Mouse (Mus musculus): ENCODE measurements around the gene Evx1. TPM values are rescaled to one million over a fixed set of nuclear protein-coding genes. Genes with fewer than 3 reads are reported as not detected.

Gene Evx1
- total RNA-seq, 1 experiment = 0.54 TPM

DNA sequence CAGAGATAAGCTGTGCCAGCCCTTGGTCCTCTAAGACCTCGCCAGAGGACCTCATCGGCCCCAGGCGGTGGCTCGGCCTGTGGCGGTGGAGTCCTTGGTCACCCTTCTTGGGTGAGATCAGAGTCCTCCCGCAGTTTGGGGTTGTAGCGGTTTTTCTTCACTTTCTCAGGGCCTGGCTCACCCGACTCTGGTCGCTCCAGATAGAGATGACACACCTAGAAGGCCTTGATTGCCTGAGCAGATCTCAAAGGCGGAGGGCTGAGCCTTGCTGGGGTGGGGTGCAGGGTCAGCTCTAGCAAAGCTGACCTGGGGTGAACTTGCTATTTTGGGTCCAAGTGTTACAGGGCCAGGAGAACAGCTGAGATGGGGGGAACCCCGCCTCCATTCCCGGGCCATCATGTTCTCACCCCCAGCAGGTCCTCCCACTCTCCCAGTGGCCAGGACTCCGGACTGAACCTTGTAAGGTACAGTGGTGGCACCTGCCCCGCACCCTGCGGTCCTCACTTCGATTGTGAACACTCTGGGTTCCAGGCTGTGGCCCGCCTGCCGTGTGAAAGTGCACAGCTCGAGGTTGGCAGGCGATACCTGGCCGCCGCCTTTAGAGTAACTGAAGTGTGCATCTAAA lies 39.5 kb upstream of the Evx1 start:
- no peaks in the 10 kb centered on the region for H3K9me3 ChIP-seq (ENCODE audit: control insufficient read depth, insufficient read depth, low read depth, low read length)
- no peak for DNase-seq (ENCODE audit: low read depth, low spot score)
- TF ChIP-seq HCFC1 (IDR thresholded peaks at IDR 0.05; ENCODE audit: borderline replicate concordance, insufficient read depth, low read length) (no peak), CHD2 (IDR thresholded peaks at IDR 0.05; ENCODE audit: low read depth, low read length) (no peak), ZC3H11A (IDR thresholded peaks at IDR 0.05; ENCODE audit: borderline replicate concordance, low read depth, low read length) (no peak), MAFK (IDR thresholded peaks at IDR 0.05; ENCODE audit: insufficient read depth, low read depth, low read length) (no peak), ZNF384 (IDR thresholded peaks at IDR 0.05; ENCODE audit: low read depth, low read length) (no peak)
- peak overlapping the region; percentile 19; the same call in 1 of the 2 replicates for H3K9ac ChIP-seq (ENCODE audit: insufficient read depth, low read depth, low read length, poor library complexity, severe bottlenecking)
- no peaks in the 10 kb centered on the region for H3K36me3 ChIP-seq (ENCODE audit: control insufficient read depth, insufficient read depth, low read length, poor library complexity, severe bottlenecking)
- H3K27ac ChIP-seq (ENCODE audit: insufficient read depth, low read depth, low read length, poor library complexity, severe bottlenecking) = no peak overlapping the region
- in situ Hi-C loops (cut with MboI; ENCODE audit: low sequenced_read_pairs in 2 of 2, unreplicated experiment in 2 of 2) = loop anchor here in 1 of 2 experiments (25.0 kb wide), 1 partner anchor 1014 kb away; the partner anchor contains the start of gene Creb5
- H3K4me1 ChIP-seq (ENCODE audit: control insufficient read depth in 2 of 2, insufficient read depth in 2 of 2, low read length in 2 of 2, poor library complexity in 1 of 2) = 0 out of 4 replicates have a peak, but pooled peaks cover 0 to 2% of the 10 kb centered on the region in 2 experiments
- H3K4me3 ChIP-seq (ENCODE audit: insufficient read depth in 1 of 2, low read depth in 1 of 2, low read length in 2 of 2, poor library complexity in 1 of 2, severe bottlenecking in 1 of 2) = peak overlapping the region; percentile 7 to 23; a peak in 3 of 4 replicates

DNA sequence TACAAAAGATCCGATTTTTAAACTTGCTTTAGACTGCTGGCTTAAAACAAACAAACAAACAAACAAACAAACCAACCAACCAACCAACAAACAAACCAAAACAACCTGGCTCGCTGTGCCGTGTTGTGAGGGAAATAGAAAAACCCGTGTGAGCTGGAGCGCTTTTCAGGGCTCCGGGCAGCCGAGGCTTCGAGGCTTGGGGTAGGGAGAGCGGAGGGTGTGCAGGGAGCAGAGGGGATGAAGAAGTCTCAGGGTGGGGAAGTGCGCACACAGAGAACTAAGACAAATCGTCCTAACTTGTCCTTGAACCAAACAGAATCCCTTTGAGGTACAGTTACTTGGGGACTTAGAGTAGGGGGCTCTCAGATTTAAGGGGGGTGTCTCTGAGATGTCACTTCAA lies 38.7 kb upstream of the Evx1 start:
- Histone ChIP-seq H3K9ac (ENCODE audit: insufficient read depth, low read depth, low read length, poor library complexity, severe bottlenecking) (no peak overlapping the region), H3K9me3 (ENCODE audit: control insufficient read depth, insufficient read depth, low read depth, low read length) (no peaks in the 10 kb centered on the region), H3K27ac (ENCODE audit: insufficient read depth, low read depth, low read length, poor library complexity, severe bottlenecking) (no peak overlapping the region), H3K4me1 (ENCODE audit: control insufficient read depth in 2 of 2, insufficient read depth in 2 of 2, low read length in 2 of 2, poor library complexity in 1 of 2) (0 out of 4 replicates have a peak, but pooled peaks cover 0 to 2% of the 10 kb centered on the region in 2 experiments), H3K4me3 (ENCODE audit: insufficient read depth in 1 of 2, low read depth in 1 of 2, low read length in 2 of 2, poor library complexity in 1 of 2, severe bottlenecking in 1 of 2) (no peak overlapping the region), H3K36me3 (ENCODE audit: control insufficient read depth, insufficient read depth, low read length, poor library complexity, severe bottlenecking) (no peaks in the 10 kb centered on the region)
- DNase-seq (ENCODE audit: low read depth, low spot score) = no peak
- in situ Hi-C loops (cut with MboI; ENCODE audit: low sequenced_read_pairs in 2 of 2, unreplicated experiment in 2 of 2) = loop anchor here in 1 of 2 experiments (25.0 kb wide), 1 partner anchor 1013 kb away; the partner anchor contains the start of gene Creb5
- TF ChIP-seq HCFC1 (IDR thresholded peaks at IDR 0.05; ENCODE audit: borderline replicate concordance, insufficient read depth, low read length) = no peak
- no peak for TF ChIP-seq MAFK (IDR thresholded peaks at IDR 0.05; ENCODE audit: insufficient read depth, low read depth, low read length)
- no peak for TF ChIP-seq CHD2 (IDR thresholded peaks at IDR 0.05; ENCODE audit: low read depth, low read length)
- no peak for TF ChIP-seq ZNF384 (IDR thresholded peaks at IDR 0.05; ENCODE audit: low read depth, low read length)
- TF ChIP-seq ZC3H11A (IDR thresholded peaks at IDR 0.05; ENCODE audit: borderline replicate concordance, low read depth, low read length) = no peak

DNA sequence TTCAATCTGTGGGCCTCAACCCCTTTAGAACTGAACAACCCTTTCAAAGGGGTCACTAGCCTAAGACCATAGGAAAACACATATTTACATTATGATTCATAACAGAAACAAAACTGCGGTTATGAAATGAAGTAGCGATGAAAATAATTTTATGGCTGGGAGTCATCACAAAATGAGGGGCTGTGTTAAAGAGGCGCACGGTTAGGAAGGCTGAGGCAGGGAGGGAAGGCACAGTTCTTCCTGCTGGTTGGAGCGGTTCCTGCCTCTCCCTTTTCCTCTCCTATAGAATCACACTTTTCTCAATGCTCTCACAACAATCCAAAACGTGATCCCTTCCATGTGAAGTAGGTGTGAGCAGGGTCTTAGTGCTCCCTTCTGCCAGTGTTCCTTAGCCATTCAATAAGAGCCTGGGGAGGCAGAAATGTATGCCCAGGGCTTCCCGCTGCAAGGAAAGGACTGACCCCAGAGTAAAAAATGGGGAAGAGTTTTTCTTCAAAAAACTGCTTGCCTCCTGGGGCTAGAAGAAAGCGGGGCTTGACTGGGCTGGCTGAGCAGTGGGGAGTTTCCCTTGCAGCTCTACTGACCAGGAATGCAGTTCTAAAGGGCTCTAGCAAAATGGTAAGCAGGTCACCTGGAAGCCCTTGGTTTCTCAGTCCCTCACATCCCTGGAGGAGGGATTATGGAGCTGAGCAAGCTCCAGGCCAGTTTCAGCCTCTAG lies 37.6 kb upstream of the Evx1 start:
- Histone ChIP-seq H3K9me3 (ENCODE audit: control insufficient read depth, insufficient read depth, low read depth, low read length) (no peaks in the 10 kb centered on the region), H3K27ac (ENCODE audit: insufficient read depth, low read depth, low read length, poor library complexity, severe bottlenecking) (no peak overlapping the region), H3K9ac (ENCODE audit: insufficient read depth, low read depth, low read length, poor library complexity, severe bottlenecking) (no peak overlapping the region), H3K36me3 (ENCODE audit: control insufficient read depth, insufficient read depth, low read length, poor library complexity, severe bottlenecking) (no peaks in the 10 kb centered on the region), H3K4me1 (ENCODE audit: control insufficient read depth in 2 of 2, insufficient read depth in 2 of 2, low read length in 2 of 2, poor library complexity in 1 of 2) (0 out of 4 replicates have a peak, but pooled peaks cover 0 to 2% of the 10 kb centered on the region in 2 experiments), H3K4me3 (ENCODE audit: insufficient read depth in 1 of 2, low read depth in 1 of 2, low read length in 2 of 2, poor library complexity in 1 of 2, severe bottlenecking in 1 of 2) (no peak overlapping the region)
- TF ChIP-seq ZC3H11A (IDR thresholded peaks at IDR 0.05; ENCODE audit: borderline replicate concordance, low read depth, low read length) (no peak), CHD2 (IDR thresholded peaks at IDR 0.05; ENCODE audit: low read depth, low read length) (no peak), HCFC1 (IDR thresholded peaks at IDR 0.05; ENCODE audit: borderline replicate concordance, insufficient read depth, low read length) (no peak), ZNF384 (IDR thresholded peaks at IDR 0.05; ENCODE audit: low read depth, low read length) (no peak), MAFK (IDR thresholded peaks at IDR 0.05; ENCODE audit: insufficient read depth, low read depth, low read length) (no peak)
- in situ Hi-C loops (cut with MboI; ENCODE audit: low sequenced_read_pairs in 2 of 2, unreplicated experiment in 2 of 2) = loop anchor here in 1 of 2 experiments (25.0 kb wide), 1 partner anchor 562 kb away; no protein-coding TSS in a partner anchor
- no peak for DNase-seq (ENCODE audit: low read depth, low spot score)

DNA sequence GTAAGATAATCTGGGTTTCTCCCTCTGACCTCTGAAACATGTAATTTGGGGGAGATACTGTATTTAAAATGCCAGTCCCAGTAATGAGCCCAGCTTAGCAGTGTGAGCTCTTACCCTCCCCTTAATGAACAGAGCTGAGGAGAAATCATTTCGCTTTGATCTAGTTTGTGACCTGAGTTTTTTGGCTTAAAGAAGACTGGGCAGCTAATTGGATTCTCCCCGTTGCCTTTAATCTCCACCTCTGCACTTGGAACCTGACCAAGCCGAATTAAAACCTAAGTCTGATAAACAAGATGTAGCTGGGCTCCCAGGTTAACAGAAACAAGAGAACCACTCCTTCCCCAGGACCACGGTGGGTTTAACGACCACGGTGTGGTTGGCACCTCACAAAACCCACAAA lies 36.9 kb upstream of the Evx1 start:
- TF ChIP-seq MAFK (IDR thresholded peaks at IDR 0.05; ENCODE audit: insufficient read depth, low read depth, low read length) = no peak
- TF ChIP-seq CHD2 (IDR thresholded peaks at IDR 0.05; ENCODE audit: low read depth, low read length) = no peak
- no peak for TF ChIP-seq ZC3H11A (IDR thresholded peaks at IDR 0.05; ENCODE audit: borderline replicate concordance, low read depth, low read length)
- TF ChIP-seq HCFC1 (IDR thresholded peaks at IDR 0.05; ENCODE audit: borderline replicate concordance, insufficient read depth, low read length) = no peak
- no peak for TF ChIP-seq ZNF384 (IDR thresholded peaks at IDR 0.05; ENCODE audit: low read depth, low read length)
- DNase-seq (ENCODE audit: low read depth, low spot score) = no peak
- Histone ChIP-seq H3K9me3 (ENCODE audit: control insufficient read depth, insufficient read depth, low read depth, low read length) (no peaks in the 10 kb centered on the region), H3K4me3 (ENCODE audit: insufficient read depth in 1 of 2, low read depth in 1 of 2, low read length in 2 of 2, poor library complexity in 1 of 2, severe bottlenecking in 1 of 2) (no peak overlapping the region), H3K9ac (ENCODE audit: insufficient read depth, low read depth, low read length, poor library complexity, severe bottlenecking) (no peak overlapping the region), H3K4me1 (ENCODE audit: control insufficient read depth in 2 of 2, insufficient read depth in 2 of 2, low read length in 2 of 2, poor library complexity in 1 of 2) (0 out of 4 replicates have a peak, but pooled peaks cover 0 to 2% of the 10 kb centered on the region in 2 experiments), H3K36me3 (ENCODE audit: control insufficient read depth, insufficient read depth, low read length, poor library complexity, severe bottlenecking) (no peaks in the 10 kb centered on the region), H3K27ac (ENCODE audit: insufficient read depth, low read depth, low read length, poor library complexity, severe bottlenecking) (no peak overlapping the region)
- in situ Hi-C loops (cut with MboI; ENCODE audit: low sequenced_read_pairs in 2 of 2, unreplicated experiment in 2 of 2) = loop anchor here in 1 of 2 experiments (25.0 kb wide), 1 partner anchor 561 kb away; no protein-coding TSS in a partner anchor
